Mouse (Mus musculus): Measurements from ENCODE around the gene Hcn2. TPM values are rescaled to one million over a fixed set of nuclear protein-coding genes. Genes with fewer than 3 reads are reported as not detected.

Gene Hcn2
- polyA plus RNA-seq, 1 experiment from 2014 or later, result 0.15 TPM

DNA sequence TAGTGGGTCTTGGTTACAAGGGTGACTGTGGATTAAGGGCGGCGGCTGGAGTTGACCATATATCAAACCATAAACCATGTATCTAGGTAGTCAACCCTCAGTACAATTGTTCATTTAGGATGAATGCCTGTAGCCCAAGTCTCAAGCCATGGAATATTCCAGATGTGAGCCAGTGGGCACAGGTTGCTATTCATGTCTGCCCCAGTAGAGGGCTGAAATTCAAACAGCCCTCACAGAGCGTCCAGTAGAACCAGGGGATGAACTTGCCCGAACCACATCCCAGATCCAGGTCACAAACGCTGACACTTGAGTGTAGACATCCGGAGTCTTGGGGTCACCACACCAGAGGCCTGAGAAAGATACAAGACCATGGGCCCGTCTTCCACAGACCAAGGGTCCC is 66.6 kb downstream of the Hcn2 start:
- 61% methylated on average over 7 of the region's 7 CpGs for WGBS
- ATAC-seq (ENCODE audit: low read depth), result no peak

DNA sequence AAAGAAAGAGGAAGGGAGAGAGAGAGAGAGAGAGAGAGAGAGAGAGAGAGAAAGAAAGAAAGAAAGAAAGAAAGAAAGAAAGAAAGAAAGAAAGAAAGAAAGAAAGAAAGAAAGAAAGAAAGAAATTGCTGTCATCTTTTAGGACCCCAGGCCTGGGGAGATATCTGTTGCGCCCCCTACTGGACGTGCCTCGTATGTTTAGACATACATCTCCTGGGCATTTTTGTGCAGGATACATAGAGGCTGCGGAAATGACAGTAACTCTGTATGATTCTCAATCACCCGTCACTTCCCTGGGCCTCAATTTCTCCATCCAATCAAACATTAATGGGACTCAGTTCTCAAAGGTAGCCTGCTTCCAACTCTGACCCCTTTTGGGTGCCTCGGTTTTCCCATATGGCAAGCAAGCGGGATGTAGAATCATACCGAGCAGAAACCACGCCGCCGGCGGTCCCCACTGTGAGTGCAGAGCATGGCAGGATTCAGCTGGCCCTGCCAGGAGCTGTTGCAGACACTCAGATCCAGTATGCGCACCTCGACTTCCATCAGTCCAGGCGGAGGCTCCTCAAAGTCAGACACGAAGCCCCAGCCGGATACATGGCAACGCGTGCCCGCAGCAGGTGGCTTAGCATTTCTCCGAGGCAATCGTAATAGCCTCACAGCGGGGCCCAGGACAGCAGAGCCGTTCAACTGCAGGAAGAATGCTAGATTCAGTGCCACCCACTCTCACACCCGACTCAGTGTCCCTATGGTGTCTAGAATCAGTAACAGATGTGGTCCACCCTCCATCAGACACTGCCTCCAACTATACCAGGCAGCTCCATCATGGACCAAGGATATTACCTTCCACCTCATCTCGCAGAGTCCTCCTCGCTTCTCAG is 67.7 kb downstream of the Hcn2 start:
- H3K4me2 ChIP-seq (ENCODE audit: low read depth, low read length), result no peak overlapping the region
- no peaks in the 10 kb centered on the region for H3K9me3 ChIP-seq (ENCODE audit: control insufficient read depth, low read length)
- no peak overlapping the region for H3K27ac ChIP-seq (replicated peaks; ENCODE audit: low read depth, low read length)
- WGBS, result 43% methylated on average over 27 of the region's 27 CpGs
- H3K36me3 ChIP-seq (ENCODE audit: control insufficient read depth, insufficient read depth, low read length), result no peaks in the 10 kb centered on the region
- H3K27me3 ChIP-seq (replicated peaks; ENCODE audit: control insufficient read depth, insufficient read depth, low read length), result peaks cover 13% of the 10 kb centered on the region; the same call in 1 of the 2 replicates
- no peak for ATAC-seq (ENCODE audit: low read depth)
- no peak overlapping the region for H3K9ac ChIP-seq (ENCODE audit: low read depth, low read length)
- H3K4me3 ChIP-seq (ENCODE audit: low read depth, low read length), result no peak overlapping the region
- peak; percentile 50 for DNase-seq (ENCODE audit: low spot score)
- peaks cover 15% of the 10 kb centered on the region; the same call in 1 of the 2 replicates for H3K4me1 ChIP-seq (ENCODE audit: control insufficient read depth, insufficient read depth, low read length)

More for the DNA sequence above, 66.6 kb downstream of the Hcn2 start:
- H3K27me3 ChIP-seq (replicated peaks; ENCODE audit: control insufficient read depth, insufficient read depth, low read length), result peaks cover 19% of the 10 kb centered on the region; the same call in 1 of the 2 replicates
- H3K36me3 ChIP-seq (ENCODE audit: control insufficient read depth, insufficient read depth, low read length), result no peaks in the 10 kb centered on the region
- no peak for DNase-seq (ENCODE audit: low spot score)
- no peak overlapping the region for H3K4me2 ChIP-seq (ENCODE audit: low read depth, low read length)
- peaks cover 15% of the 10 kb centered on the region; the same call in 1 of the 2 replicates for H3K4me1 ChIP-seq (ENCODE audit: control insufficient read depth, insufficient read depth, low read length)
- H3K9me3 ChIP-seq (ENCODE audit: control insufficient read depth, low read length), result no peaks in the 10 kb centered on the region
- H3K9ac ChIP-seq (ENCODE audit: low read depth, low read length), result no peak overlapping the region
- no peak overlapping the region for H3K27ac ChIP-seq (replicated peaks; ENCODE audit: low read depth, low read length)
- no peak overlapping the region for H3K4me3 ChIP-seq (ENCODE audit: low read depth, low read length)

Other genes starting within 250 kb of the Hcn2 start
- gene Vmn2r83, start 247.9 kb upstream of the Hcn2 start, polyA plus RNA-seq (2014; fragmentation: Nextera tagmentation; extraction: Ambion mirVana), result not detected in 2 replicates
- gene Plpp2, start 182.8 kb upstream of the Hcn2 start, polyA plus RNA-seq (2014; fragmentation: Nextera tagmentation; extraction: Ambion mirVana), result 18.1 and 19.9 TPM in 2 replicates
- 44.6 and 50.9 TPM in 2 replicates for gene Mier2, start 161.4 kb upstream of the Hcn2 start, polyA plus RNA-seq (2014; fragmentation: Nextera tagmentation; extraction: Ambion mirVana)
- gene Theg, start 129.3 kb upstream of the Hcn2 start, polyA plus RNA-seq (2014; fragmentation: Nextera tagmentation; extraction: Ambion mirVana), result not detected in 2 replicates
- 0.09 TPM in 1 of 2 replicates, not detected in the other for gene C2cd4c, start 102.6 kb upstream of the Hcn2 start, polyA plus RNA-seq (2014; fragmentation: Nextera tagmentation; extraction: Ambion mirVana)
- gene Shc2, start 78.7 kb upstream of the Hcn2 start, polyA plus RNA-seq (2014; fragmentation: Nextera tagmentation; extraction: Ambion mirVana), result 11.3 and 11.4 TPM in 2 replicates
- gene Odf3l2, start 70.9 kb upstream of the Hcn2 start, polyA plus RNA-seq (2014; fragmentation: Nextera tagmentation; extraction: Ambion mirVana), result not detected in 2 replicates
- 8.5 and 11.6 TPM in 2 replicates for gene Madcam1, start 52.1 kb upstream of the Hcn2 start, polyA plus RNA-seq (2014; fragmentation: Nextera tagmentation; extraction: Ambion mirVana)
- 58.7 and 65.3 TPM in 2 replicates for gene Tpgs1, start 47.3 kb upstream of the Hcn2 start, polyA plus RNA-seq (2014; fragmentation: Nextera tagmentation; extraction: Ambion mirVana)
- 106 TPM in 2 replicates for gene Cdc34, start 34.4 kb upstream of the Hcn2 start, polyA plus RNA-seq (2014; fragmentation: Nextera tagmentation; extraction: Ambion mirVana)
- gene Gzmm, start 27.6 kb upstream of the Hcn2 start, polyA plus RNA-seq (2014; fragmentation: Nextera tagmentation; extraction: Ambion mirVana), result 0.31 and 0.51 TPM in 2 replicates
- 846 and 847 TPM in 2 replicates for gene Bsg, start 12.1 kb upstream of the Hcn2 start, polyA plus RNA-seq (2014; fragmentation: Nextera tagmentation; extraction: Ambion mirVana)
- gene Polrmt, start 29.9 kb downstream of the Hcn2 start, polyA plus RNA-seq (2014; fragmentation: Nextera tagmentation; extraction: Ambion mirVana), result 32.5 and 33.6 TPM in 2 replicates
- 0.35 and 0.38 TPM in 2 replicates for gene Fgf22, start 38.4 kb downstream of the Hcn2 start, polyA plus RNA-seq (2014; fragmentation: Nextera tagmentation; extraction: Ambion mirVana)
- gene Rnf126, start 50.3 kb downstream of the Hcn2 start, polyA plus RNA-seq (2014; fragmentation: Nextera tagmentation; extraction: Ambion mirVana), result 77.5 and 78.9 TPM in 2 replicates
- 8.3 and 10.7 TPM in 2 replicates for gene Fstl3, start 60.6 kb downstream of the Hcn2 start, polyA plus RNA-seq (2014; fragmentation: Nextera tagmentation; extraction: Ambion mirVana)
- 0.16 TPM in 1 of 2 replicates, not detected in the other for gene Prss57, start 74.3 kb downstream of the Hcn2 start, polyA plus RNA-seq (2014; fragmentation: Nextera tagmentation; extraction: Ambion mirVana)
- 62.5 and 75.4 TPM in 2 replicates for gene Palm, start 76.9 kb downstream of the Hcn2 start, polyA plus RNA-seq (2014; fragmentation: Nextera tagmentation; extraction: Ambion mirVana)
- 2.3 and 3.9 TPM in 2 replicates for gene Misp, start 104.4 kb downstream of the Hcn2 start, polyA plus RNA-seq (2014; fragmentation: Nextera tagmentation; extraction: Ambion mirVana)
- gene Ptbp1, start 137.8 kb downstream of the Hcn2 start, polyA plus RNA-seq (2014; fragmentation: Nextera tagmentation; extraction: Ambion mirVana), result 198 and 254 TPM in 2 replicates
- gene Prtn3, start 157.8 kb downstream of the Hcn2 start, polyA plus RNA-seq (2014; fragmentation: Nextera tagmentation; extraction: Ambion mirVana), result 4.1 and 6.7 TPM in 2 replicates
- gene Plppr3, start 158.0 kb downstream of the Hcn2 start, polyA plus RNA-seq (2014; fragmentation: Nextera tagmentation; extraction: Ambion mirVana), result 32.4 and 50.2 TPM in 2 replicates
- 0.64 and 2.0 TPM in 2 replicates for gene Elane, start 169.6 kb downstream of the Hcn2 start, polyA plus RNA-seq (2014; fragmentation: Nextera tagmentation; extraction: Ambion mirVana)
- 0.22 TPM in 1 of 2 replicates, not detected in the other for gene Cfd, start 174.2 kb downstream of the Hcn2 start, polyA plus RNA-seq (2014; fragmentation: Nextera tagmentation; extraction: Ambion mirVana)
- gene Med16, start 192.3 kb downstream of the Hcn2 start, polyA plus RNA-seq (2014; fragmentation: Nextera tagmentation; extraction: Ambion mirVana), result 33.7 and 40.2 TPM in 2 replicates
- gene Gm26602, start 194.2 kb downstream of the Hcn2 start, polyA plus RNA-seq (2014; fragmentation: Nextera tagmentation; extraction: Ambion mirVana), result 4.1 and 6.7 TPM in 2 replicates
- 0.56 and 0.58 TPM in 2 replicates for gene Kiss1r, start 200.3 kb downstream of the Hcn2 start, polyA plus RNA-seq (2014; fragmentation: Nextera tagmentation; extraction: Ambion mirVana)
- gene R3hdm4, start 204.6 kb downstream of the Hcn2 start, polyA plus RNA-seq (2014; fragmentation: Nextera tagmentation; extraction: Ambion mirVana), result 114 and 124 TPM in 2 replicates
- gene Arid3a, start 210.4 kb downstream of the Hcn2 start, polyA plus RNA-seq (2014; fragmentation: Nextera tagmentation; extraction: Ambion mirVana), result 3.1 and 3.5 TPM in 2 replicates
- gene Wdr18, start 243.5 kb downstream of the Hcn2 start, polyA plus RNA-seq (2014; fragmentation: Nextera tagmentation; extraction: Ambion mirVana), result 97.4 and 100 TPM in 2 replicates